In the genomic region with DNA sequence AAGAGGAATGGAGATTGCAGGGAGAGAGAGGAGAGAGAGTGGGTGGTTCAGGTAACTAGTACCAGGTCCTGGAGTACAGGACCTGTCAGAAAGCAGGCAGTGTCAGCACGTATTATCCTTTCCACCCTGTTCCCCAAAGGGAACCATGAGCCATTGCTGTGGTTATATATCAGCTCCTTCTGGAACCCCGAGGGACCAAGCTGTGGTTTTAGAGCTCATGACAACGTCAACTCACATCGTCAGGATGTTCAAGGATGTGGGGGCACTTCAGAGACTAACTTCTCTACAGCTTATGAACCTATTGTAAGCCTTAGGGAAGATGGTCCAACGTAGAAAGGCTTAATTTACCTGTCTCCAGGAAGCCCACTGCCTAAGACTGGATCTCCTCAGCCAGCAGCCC, we compare ENCODE assay signal across 28 mouse cellular contexts.
"Had no signal": no experiment of that assay in that cellular context is flagged by ENCODE, and none has a peak within 500 bp of the region (broad histone marks: within the 10 kb centered on the region; RNA-seq: fewer than 3 reads in every experiment).

No protein-coding gene starts in this region.

- H3K4me2 ChIP-seq: heart, embryonic 11.5 days; heart, embryonic 13.5 days; heart, embryonic 15.5 days; hindbrain, embryonic 13.5 days; hindbrain, embryonic 15.5 days; kidney, embryonic 15.5 days; limb, embryonic 12.5 days; liver, embryonic 11.5 days; liver, embryonic 13.5 days; liver, embryonic 15.5 days had no signal

- H3K27ac ChIP-seq: gastrocnemius, adult 2 months; heart, adult 2 months; heart, embryonic 13.5 days; heart, embryonic 15.5 days; hindbrain, embryonic 13.5 days; hindbrain, embryonic 15.5 days; hindbrain, postnatal 0 days; kidney, embryonic 15.5 days; kidney, postnatal 0 days; left cerebral cortex, adult 2 months; limb, embryonic 12.5 days; liver, embryonic 13.5 days; liver, embryonic 15.5 days had no signal

- H3K9me3 ChIP-seq: heart, embryonic 13.5 days; heart, embryonic 15.5 days; hindbrain, embryonic 13.5 days; hindbrain, embryonic 15.5 days; kidney, embryonic 15.5 days; limb, embryonic 12.5 days; liver, embryonic 13.5 days; liver, embryonic 15.5 days had no signal

- H3K27me3 ChIP-seq: heart, embryonic 15.5 days; hindbrain, embryonic 13.5 days; hindbrain, embryonic 15.5 days; kidney, embryonic 15.5 days; limb, embryonic 12.5 days; liver, embryonic 13.5 days; liver, embryonic 15.5 days had no signal

- H3K4me3 ChIP-seq: gastrocnemius, adult 2 months; heart, adult 2 months; heart, embryonic 13.5 days; heart, embryonic 15.5 days; hindbrain, embryonic 13.5 days; hindbrain, embryonic 15.5 days; kidney, embryonic 15.5 days; left cerebral cortex, adult 2 months; limb, embryonic 12.5 days; liver, embryonic 13.5 days; liver, embryonic 15.5 days had no signal

- DNase-seq: gastrocnemius, adult 2 months; gastrocnemius, postnatal 10 days; gastrocnemius, postnatal 25 days; heart, adult 2 months; heart, postnatal 14 days; heart, postnatal 4 days; kidney, adult 11 months; kidney, adult 2 months; kidney, adult 9 months; kidney, postnatal 14 days; kidney, postnatal 4 days; layer of hippocampus, adult 9-11 months; left cerebral cortex, postnatal 4 days; liver; liver, embryonic 13.5 days had no signal

- ATAC-seq: hindbrain, postnatal 0 days; intestine, embryonic 16.5 days had no signal

- H3K4me1 ChIP-seq: heart, embryonic 13.5 days; heart, embryonic 15.5 days; hindbrain, embryonic 13.5 days; hindbrain, embryonic 15.5 days; kidney, embryonic 15.5 days; limb, embryonic 12.5 days; liver, embryonic 15.5 days had no signal

- H3K9ac ChIP-seq: heart, embryonic 13.5 days; heart, embryonic 15.5 days; hindbrain, embryonic 13.5 days; hindbrain, embryonic 15.5 days; kidney, embryonic 15.5 days; limb, embryonic 12.5 days; liver, embryonic 13.5 days; liver, embryonic 15.5 days had no signal

- H3K36me3 ChIP-seq: heart, embryonic 13.5 days; heart, embryonic 15.5 days; hindbrain, embryonic 13.5 days; hindbrain, embryonic 15.5 days; kidney, embryonic 15.5 days; limb, embryonic 12.5 days; liver, embryonic 13.5 days had no signal
